Mouse (Mus musculus) brain, adult 2 months (tissue): ENCODE measurements around the gene Zfand3.

Experiments
- DNase-seq: peaks from one replicate; pipeline ENCODE4 v3.0.0; 2011; ENCODE audit warnings: low read depth, low spot score

The Zfand3 gene

DNA sequence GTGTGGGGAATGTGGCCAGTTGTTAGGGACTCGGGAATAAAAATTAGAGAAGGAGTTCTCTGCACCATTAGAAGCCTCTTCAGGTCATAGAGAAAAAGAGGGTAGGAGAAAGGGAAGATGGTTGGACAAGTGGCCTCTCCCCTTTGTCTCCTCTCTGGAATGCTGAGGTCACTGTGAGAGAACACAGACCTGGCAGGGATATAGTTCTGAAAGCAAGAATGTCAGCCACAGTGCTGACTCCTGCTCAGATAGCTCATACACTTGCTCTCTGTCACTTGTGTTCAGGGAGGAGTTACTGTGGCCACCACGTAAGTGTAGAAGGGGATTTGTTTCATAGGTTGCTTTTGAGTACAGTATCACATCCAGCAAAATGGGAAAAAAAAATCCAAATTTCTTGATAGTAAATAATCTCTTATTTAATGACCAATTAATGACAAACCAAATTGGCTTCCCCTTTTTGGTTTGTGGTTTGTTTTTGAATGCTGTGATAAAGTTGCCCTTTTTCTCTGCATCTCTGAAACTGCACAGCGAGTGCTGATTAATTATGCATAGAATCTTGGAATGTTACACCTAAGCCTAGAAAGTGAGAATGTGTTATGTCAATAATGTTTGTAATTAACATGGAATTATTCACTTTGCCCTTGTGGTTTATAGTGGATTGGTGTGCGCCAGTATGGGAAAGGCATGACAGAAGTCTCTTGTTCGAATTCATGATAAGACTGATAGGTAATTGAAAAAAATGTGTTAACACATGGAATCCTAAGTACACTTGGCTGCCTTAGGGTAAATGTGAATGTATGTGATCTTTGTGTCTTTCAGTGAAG is 47.2 kb downstream of the Zfand3 start:
- no peak for DNase-seq

DNA sequence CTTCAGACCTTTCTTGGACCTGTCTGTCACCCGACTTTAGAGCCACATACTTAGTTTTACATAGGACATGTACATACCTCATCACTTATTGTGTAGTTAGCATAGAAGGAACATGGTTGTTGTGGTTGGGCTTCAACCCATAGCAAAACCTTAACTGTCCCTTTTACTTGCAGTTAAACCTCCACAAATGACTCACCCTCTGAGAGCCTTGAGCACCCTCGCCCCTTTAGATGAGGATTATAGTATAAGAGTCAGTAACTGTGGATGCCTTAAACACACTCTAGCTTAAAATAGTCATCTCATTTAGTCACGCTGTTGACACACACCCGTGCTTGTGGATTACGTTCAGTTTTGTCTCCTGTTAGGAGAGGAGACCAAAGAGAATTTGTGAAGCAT is 47.8 kb downstream of the Zfand3 start:
- DNase-seq: peak; percentile 41

DNA sequence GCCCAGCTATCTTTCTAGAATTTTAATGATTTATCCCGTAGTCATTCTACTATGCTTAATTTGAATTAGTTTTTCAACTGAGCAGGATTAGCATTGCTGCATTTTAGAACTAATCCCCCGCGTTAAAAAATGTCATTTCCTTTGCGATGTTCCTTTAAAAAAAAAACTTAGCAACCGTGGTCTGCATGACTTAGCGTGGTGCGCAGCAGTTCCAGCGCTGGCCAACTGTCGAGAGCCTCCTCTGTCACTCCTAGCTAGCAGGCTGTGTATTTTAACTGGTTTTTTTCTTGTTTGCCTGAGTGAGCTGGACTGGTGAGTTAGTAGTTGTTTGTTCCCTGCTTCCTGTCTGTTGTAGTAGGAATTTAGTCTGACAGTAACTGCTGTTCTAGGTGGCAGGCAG is 48.9 kb downstream of the Zfand3 start:
- DNase-seq: peak; percentile 67

DNA sequence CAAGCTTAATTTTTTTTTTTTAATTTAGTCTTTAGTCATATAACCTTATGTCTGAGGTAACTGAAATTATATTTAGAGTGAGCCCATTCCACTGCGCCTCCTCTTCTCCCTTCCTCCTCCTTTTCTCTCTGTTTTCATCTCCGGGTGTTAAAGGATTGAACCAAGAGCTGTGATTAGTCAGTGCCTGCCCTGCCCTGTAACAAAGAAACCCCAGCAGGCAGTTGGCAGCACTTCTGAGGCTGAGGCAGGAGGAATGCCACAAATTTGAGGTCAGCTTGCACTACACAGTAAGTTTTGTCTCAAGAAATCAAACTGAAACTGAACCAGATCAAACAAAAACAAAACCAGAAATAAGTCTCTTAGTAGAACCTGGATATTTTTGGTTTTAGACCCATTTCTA is 49.3 kb downstream of the Zfand3 start:
- DNase-seq: peak; percentile 52

DNA sequence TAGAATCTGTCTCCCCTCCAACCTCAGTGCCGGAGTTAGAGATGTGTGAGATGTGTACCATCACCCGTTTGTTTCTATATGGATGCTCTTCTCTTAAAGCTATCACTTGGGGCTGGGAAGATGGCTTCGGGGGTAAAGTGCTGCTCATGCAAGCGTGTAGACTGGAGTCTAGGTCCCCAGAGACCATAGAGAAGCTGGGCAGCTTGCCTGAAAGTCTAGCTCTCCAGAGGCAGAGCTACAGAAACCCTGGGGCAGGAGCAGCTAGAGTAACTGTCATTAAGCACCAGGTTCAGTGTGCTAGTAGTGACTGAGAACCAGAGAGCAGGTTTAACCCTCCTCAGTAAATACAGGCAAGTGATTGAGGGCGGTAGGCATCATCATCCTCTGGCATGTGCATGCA is 51.7 kb downstream of the Zfand3 start:
- DNase-seq: no peak

DNA sequence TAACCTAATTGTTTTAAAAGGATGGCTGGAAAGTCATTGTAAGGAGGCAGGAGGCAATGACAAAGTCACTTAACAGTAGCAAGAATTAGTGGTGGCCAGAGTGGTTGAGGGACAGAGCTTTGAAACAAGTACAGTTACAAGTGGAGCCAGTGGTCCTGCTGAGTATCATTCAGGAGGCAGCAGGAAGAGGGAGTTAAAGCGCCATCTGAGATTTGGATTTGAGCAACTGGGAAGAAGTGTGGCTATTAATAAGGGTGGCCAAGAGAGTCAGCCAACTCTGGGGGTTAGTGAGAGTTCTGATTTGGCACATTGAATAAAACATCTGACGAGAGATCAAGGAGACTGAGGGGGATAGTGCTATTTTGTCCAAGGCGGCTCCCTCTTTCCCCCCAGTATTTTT is 54.1 kb downstream of the Zfand3 start:
- no peak for DNase-seq

DNA sequence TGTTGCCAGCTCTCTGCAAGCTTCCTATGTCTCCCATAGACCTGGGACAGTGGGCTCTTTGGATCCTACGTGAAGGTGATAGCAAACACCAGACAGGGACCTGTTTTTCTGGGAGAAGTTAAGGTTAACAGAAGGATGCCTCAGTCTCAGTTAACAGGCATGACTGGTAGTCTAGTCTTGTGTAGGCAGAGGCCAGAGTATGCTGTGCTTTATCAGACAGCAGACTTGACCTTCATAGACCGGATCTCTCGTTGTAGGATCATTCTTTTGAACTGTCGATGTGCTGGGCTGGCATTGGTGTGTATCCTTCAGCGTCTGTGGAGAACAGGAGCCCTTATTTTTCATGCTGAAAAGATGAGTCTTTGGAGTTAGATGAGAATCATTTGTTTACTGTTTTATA is 54.5 kb downstream of the Zfand3 start:
- no peak for DNase-seq

DNA sequence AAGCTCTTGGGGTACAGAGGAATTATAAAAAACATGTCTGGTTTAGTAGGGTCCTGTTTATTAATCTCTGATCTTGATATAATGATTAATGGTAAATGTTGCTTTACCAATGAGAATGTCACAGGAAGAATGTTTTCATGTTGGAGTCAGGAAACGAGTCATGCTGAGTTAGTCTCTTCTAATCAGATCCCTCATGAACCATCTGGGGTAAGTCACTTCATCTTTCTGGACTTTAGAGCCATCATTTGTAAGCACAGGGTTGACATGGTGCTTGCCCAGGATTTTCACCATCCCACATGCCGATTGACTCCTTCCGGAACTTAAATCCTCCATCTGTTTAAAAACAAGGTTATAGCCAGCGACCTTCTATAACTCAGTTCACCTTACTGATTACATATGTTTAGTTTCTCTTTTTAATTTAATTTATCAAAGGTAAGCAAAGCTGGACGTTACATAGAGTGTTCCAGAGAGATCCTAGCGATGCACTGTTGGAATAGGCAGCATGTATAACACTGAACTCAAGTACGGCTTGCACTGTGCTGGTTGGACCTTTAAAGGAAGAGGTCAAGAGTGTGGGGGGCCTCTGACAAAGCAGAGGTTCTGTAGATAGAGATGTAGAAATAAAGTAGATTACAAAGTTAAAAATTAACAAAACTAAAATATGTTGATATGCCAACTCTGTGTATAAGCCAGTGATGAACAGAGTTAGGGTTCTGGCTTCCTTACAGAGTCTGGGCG is 56.7 kb downstream of the Zfand3 start:
- DNase-seq: no peak

DNA sequence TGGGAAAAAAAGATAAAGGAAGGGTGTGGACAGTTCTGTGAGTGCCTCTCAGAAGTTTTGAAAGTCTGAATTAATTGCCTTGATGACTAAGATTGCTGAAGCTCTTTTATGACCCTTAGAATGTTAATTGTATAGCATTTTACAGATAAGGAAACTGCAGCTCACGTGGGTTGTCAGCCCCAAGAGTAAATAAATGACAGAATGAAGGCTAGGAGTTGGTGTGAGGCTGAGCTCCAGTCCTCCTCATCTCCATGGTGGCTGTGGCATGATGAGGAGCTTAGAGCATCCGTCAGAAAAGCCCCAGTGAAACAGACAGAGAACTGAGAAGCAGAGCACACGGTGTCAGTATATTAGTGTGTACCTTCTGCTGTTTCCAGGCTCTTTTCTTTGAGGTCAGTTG is 59.3 kb downstream of the Zfand3 start:
- DNase-seq: no peak

DNA sequence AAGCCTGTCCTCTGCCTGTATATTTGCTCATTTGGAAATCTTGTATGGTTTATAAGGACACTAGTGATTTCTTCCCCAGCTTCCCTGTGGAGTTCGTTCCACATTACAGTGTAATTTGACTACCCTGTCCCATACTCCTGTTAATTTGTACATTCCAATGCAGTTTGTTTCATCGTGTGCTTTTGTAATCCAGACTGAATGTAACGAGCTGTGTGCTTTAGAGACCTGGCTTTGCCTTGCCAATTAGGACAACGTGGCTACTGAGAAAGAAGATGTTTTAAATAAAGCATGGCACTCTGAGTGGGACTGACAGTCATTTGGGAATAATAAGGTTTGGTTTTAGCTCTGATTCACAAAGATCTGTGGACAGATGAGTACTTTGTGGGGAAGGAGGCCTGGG is 60.2 kb downstream of the Zfand3 start:
- no peak for DNase-seq

DNA sequence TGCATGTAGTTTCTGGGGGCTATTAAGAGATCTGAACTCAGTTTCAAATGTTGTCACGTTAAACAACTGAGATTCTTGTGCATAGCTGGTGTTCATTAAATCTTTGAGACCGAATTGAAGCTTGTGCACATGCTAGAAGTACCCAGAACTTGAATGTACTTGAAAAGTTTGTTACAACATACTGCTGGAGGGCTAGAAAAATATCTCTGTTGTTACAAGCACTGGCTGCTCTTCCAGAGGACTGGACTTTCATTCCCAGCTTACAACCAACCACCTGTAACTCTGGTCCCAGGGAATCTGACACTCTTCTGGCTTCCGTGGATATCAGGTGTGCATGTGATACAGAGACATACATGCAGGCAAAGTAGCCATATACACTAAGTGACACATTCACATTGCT is 65.2 kb downstream of the Zfand3 start:
- no peak for DNase-seq

DNA sequence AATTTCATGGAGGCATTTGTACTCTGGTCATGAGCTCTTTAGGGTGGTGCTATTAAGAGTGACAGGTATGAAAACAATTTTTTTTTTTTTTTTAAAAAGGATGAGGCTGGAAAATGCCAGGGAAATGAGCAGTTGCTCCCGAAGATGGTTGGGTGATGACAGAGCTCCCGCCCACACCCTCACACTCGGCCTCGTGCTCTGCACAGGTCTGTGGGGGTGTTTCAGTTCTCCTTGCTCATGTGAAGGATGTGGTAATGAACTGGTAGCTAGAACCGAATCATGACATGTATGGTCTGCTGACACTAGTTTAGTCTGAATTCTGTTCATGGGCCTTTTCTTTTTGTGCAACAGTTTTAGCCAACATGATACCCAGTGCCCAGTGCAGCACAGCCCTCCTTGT is 66.1 kb downstream of the Zfand3 start:
- DNase-seq: peak; percentile 66

DNA sequence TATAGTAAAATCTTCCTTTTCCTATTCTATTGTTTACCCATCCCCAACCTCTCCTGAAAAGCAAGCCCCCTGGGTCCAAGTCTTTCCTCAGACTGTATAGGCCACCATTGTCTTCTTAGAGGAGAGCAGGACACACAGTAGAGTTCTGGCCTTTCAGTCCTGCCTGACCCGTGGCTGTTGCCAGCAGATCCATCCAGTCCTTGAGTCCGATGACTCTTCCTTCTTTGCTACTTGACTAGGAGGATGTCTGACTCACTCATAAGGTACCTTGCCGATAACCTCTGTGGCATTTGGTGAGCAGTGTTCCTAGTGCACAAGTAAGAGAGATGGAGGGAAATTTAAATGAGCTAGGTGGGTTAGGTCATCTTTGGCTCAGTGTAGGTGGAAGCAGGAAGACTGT is 68.1 kb downstream of the Zfand3 start:
- no peak for DNase-seq

DNA sequence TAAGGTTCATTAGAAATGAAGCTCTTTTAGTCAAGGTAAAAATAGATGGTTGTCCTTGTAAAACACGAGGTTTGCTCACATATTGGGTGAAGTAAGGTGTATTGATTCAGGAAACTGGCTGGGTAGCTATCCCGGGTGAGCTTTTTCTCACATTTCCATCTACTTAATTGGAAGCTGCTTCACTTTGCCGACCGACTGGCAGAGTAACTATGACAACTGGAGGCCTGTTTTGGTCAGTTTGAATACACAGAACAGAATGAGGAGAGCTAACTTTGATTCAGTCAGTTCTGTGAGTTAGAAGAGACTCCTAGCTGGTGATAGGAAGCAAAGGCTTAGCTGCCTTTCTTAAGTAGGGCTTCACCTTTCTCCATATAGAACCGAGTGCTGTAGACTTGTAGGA is 71.4 kb downstream of the Zfand3 start:
- no peak for DNase-seq

DNA sequence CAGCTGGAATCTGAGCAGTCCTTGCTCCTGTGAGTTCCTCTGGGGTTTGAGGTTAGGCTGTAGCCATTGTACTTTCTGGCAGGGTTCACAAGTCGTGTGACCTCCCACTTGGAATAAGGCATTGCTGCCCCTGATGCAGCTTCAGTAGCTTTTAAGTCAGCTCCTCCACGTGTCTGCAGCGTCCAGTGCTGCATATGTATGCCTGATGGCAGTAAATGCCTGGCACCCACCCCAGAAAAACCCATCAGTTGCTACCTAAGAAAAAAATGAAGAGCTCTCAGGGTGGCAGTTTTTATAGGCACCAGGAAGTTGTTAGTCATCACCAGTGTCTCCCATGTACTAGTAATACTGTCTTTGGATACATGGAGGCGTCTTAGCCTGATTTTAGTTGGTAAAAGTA is 79.5 kb downstream of the Zfand3 start:
- peak; percentile 82 for DNase-seq

DNA sequence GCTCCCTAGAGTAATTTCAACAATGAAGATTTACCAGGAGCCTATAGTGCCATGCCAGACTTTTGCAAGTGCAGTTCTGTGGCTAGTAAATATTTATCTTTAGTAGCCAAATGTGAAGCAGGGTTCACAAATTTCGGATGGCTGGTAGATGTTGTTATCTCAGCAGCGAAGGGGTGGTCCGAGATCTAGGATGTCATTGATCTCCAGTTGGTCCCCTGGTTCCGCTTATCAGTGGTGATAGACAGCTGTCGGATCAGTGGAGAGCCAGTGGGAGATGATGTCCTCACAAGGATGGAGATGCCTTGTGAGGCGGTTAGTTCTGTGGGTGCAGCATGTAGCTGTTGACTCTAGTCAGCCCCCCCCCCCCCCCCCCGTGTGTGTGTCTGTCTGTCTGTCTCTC is 82.2 kb downstream of the Zfand3 start:
- no peak for DNase-seq

DNA sequence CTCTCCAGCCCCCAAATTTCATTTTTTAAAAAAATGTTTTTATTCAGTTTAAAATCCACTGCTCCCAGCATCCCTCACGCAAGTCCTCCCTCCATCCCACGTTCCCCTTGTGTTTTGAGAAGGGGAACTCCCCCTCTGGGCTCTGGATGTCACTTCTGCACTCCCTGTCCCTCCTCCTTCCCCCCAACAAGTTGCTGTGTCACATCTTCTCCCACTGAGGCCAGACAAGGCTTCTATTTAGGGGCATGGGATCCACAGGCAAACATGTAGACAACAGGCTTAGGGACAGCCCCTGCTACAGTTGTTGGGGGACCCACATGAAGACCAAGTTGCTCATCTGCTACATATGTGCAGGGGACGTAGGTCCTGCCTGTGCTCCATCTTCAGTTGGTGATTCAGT is 83.9 kb downstream of the Zfand3 start:
- no peak for DNase-seq

DNA sequence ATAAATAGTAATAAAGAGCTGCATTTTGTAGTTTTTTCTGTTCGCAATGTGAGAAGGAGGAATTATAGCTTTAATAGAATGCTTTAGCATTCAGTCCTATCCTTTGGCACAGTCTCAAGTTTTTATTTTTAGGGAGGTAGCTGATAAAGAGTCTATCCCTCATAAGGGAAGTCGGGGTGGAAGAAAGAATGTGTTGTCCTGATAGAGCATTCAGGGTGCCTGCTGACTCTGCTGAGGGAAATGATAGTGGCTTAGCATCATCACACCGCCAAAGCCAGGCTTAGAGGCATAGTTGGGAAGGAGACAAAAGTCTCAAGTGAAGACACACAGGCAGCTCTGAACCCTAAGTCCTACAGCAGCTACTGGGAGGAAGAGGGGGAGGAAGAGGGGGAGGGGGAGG is 85.9 kb downstream of the Zfand3 start:
- no peak for DNase-seq

DNA sequence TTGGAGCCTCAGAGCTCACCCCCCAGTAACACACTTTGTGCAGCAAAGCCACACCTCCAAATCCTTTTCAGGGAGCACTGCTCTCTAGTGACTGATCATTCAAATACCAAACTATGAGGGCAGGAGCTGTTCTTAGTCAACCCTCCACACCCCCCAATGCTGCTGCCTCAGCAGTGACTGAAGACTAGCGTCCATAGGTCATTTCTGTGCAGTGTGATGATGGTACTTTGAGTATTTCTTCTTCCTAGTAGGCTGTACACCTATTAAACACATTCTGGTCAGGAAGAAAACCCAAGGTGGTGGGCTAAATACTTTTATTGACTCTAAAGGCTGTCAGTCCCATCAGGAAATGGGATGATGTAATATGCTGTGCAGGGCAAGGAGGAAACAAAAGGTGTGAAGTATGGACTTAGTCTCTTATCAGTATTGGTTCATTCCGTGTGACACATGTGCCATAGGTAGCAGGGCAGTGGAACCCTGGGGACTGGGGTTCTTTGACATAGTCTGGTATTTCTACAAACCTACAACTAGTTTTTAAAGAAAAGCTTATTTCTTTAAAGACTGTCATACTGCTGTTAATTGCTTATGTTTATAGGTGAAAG is 88.7 kb downstream of the Zfand3 start:
- DNase-seq: no peak

DNA sequence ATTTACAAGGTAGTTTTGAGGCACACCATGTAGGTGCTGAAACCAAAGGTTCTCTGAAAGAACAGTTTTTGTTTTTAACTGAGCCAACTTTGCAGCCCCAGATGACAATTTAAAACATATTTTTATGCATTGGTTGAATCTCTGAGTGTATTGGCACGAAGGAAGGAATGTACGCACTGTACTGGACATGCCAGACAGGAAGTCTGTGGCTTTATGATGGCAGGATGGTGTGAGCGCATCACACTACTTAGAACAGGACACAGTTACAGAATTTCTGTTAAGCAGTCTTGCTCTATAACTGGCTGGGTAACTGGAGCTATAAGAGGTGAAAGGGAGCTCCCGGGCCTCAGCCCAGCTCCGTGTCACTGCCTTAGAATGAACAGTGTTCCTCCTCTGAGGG is 92.6 kb downstream of the Zfand3 start:
- no peak for DNase-seq

DNA sequence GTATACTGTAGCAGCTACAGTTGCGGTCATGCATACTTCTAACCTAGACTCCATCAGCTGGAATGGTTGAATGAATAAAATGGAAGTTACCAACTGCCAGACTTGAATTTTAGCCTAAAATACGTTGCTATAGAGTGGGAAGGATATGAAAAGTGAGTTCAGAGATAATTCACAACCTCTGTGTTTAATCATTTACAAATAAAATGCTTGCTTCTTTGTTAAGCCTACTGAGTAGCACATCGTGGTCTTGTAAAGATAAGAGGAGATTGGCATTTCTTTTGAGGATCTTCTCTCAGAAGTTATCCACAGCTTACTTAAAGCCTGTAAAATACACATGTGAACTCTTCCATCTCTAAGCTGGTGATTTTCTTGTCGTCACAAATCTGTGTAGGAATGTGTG is 93.1 kb downstream of the Zfand3 start:
- no peak for DNase-seq

DNA sequence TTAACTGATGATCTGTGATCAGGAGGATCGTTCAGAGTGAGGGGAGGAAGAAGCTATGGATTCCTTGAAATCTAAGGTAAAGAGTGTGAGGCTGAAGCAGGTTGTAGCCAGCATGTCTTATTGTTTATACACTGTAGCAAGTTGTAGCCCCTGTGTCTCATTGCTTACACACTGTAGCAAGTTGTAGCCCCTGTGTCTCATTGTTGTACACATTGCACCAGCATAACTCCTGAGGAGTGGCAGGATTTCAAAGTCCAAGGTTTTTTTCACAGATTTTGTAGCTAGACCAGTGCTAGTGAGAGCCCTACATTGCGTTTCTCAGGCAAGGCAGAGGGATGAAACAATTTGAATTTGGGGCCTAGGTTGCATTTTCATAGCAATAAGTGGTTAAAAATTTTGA is 95.1 kb downstream of the Zfand3 start:
- no peak for DNase-seq

DNA sequence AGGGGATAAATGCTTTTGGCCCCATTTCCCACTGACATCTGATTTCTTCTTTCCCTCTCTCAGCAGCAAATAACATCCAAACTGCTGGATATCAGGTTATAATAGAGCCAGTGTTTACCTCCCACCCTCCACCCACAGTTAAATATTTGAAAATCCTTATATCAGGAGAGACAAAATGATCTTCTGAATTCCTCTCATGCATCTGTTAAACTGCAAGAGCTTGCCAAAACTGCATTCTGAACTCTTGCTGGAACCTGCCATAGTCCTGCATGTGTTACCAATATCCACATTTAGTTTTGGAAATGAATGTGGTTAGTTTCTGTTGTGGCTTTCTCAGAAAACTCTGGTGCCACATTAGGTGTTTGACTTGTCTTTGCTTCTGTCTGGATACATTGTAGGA is 97.3 kb downstream of the Zfand3 start:
- no peak for DNase-seq
